Mouse (Mus musculus): Measurements from ENCODE around the gene Cel. TPM values are rescaled to one million over a fixed set of nuclear protein-coding genes. Genes with fewer than 3 reads are reported as not detected.

The Cel gene
- polyA plus RNA-seq, 1 experiment from 2014 or later: not detected

DNA sequence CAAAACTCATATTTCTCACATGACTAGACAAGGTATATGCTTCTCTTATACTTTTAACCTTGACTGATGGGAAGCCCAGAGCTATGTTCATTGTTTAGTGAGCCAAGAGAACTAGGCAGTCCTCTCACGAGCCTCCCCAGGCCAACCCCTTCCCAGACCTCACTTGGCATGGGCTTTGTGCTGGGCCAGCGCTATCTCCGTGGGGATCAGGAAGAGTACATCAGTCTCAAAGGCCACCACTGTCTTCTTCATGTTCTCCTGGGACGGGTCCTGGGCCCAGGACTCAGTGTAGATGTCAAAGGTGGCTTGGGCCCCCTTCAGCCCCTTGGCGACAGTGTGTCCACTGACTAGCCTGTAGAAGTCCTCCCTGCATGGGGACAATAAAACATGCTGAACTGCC, 5.8 kb downstream of the Cel start:
- 81% methylated on average over 5 of the region's 5 CpGs for WGBS
- Histone ChIP-seq H3K27ac (replicated peaks in 1 of 2; ENCODE audit: control insufficient read depth in 1 of 2, insufficient read depth in 1 of 2, low read depth in 2 of 2, low read length in 2 of 2) (no peak overlapping the region), H3K36me3 (ENCODE audit: control insufficient read depth, insufficient read depth, low read length) (peaks cover 20% of the 10 kb centered on the region), H3K9me3 (ENCODE audit: control insufficient read depth, low read length) (no peaks in the 10 kb centered on the region), H3K4me2 (ENCODE audit: low read length) (no peak overlapping the region), H3K4me1 (ENCODE audit: control insufficient read depth in 2 of 2, insufficient read depth in 2 of 2, low read length in 2 of 2) (no peaks in the 10 kb centered on the region), H3K9ac (ENCODE audit: low read length) (no peak overlapping the region), H3K4me3 (ENCODE audit: control insufficient read depth in 1 of 2, insufficient read depth in 1 of 2, low read depth in 1 of 2, low read length in 2 of 2) (no peak overlapping the region), H3K27me3 (ENCODE audit: control insufficient read depth, insufficient read depth, low read length) (no peaks in the 10 kb centered on the region)
- no peak for ATAC-seq (ENCODE audit: insufficient number of reproducible peaks, insufficient read depth, low FRiP score, low read depth)

DNA sequence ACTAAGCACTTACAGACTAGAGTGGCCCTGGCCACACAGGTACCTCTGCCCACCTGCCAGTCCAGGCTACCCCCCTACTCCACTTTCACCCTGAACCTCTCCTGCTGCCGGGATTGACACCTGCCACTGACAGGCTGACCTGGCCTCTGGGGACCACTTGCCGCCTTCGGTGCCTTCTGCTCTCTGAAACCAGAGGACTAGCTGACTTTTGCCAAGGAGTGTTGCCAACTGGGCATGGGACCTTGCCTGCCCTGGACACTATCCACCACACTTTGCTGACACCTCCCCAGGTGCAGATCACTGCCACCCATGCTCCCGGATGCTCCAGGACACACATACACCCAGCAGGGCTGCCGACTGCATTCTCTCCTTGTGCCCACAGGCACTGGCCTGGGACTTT, 10.9 kb downstream of the Cel start:
- Histone ChIP-seq H3K4me3 (ENCODE audit: control insufficient read depth in 1 of 2, insufficient read depth in 1 of 2, low read depth in 1 of 2, low read length in 2 of 2) (no peak overlapping the region), H3K9ac (ENCODE audit: low read length) (no peak overlapping the region), H3K4me2 (ENCODE audit: low read length) (no peak overlapping the region), H3K27me3 (ENCODE audit: control insufficient read depth, insufficient read depth, low read length) (no peaks in the 10 kb centered on the region), H3K27ac (replicated peaks in 1 of 2; ENCODE audit: control insufficient read depth in 1 of 2, insufficient read depth in 1 of 2, low read depth in 2 of 2, low read length in 2 of 2) (no peak overlapping the region), H3K4me1 (ENCODE audit: control insufficient read depth in 2 of 2, insufficient read depth in 2 of 2, low read length in 2 of 2) (no peaks in the 10 kb centered on the region), H3K36me3 (ENCODE audit: control insufficient read depth, insufficient read depth, low read length) (peaks cover 66% of the 10 kb centered on the region), H3K9me3 (ENCODE audit: control insufficient read depth, low read length) (no peaks in the 10 kb centered on the region)
- no peak for ATAC-seq (ENCODE audit: insufficient number of reproducible peaks, insufficient read depth, low FRiP score, low read depth)
- 89% methylated on average over 5 of the region's 5 CpGs for WGBS

DNA sequence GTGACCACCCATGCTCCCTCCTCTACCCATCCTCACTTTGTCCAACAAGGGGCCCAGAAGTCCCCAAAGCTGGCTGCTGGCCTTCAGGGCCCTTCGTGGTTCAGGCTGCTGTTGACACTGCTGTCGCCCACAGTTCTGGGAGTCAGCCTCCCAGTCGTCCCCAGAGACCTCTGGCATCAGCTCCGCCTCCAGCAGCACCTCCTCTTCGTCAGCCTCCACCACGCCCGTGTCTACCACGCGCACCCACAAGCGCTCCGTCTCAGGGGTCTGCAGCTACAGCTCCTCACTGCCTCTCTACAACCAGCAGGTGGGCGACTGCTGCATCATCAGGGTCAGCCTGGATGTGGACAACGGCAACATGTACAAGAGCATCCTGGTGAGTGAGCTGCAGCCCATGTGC, 14.0 kb downstream of the Cel start:
- 88% methylated on average over 13 of the region's 13 CpGs for WGBS
- Histone ChIP-seq H3K9me3 (ENCODE audit: control insufficient read depth, low read length) (no peaks in the 10 kb centered on the region), H3K27ac (replicated peaks in 1 of 2; ENCODE audit: control insufficient read depth in 1 of 2, insufficient read depth in 1 of 2, low read depth in 2 of 2, low read length in 2 of 2) (no peak overlapping the region), H3K9ac (ENCODE audit: low read length) (no peak overlapping the region), H3K4me3 (ENCODE audit: control insufficient read depth in 1 of 2, insufficient read depth in 1 of 2, low read depth in 1 of 2, low read length in 2 of 2) (no peak overlapping the region), H3K4me1 (ENCODE audit: control insufficient read depth in 2 of 2, insufficient read depth in 2 of 2, low read length in 2 of 2) (no peaks in the 10 kb centered on the region), H3K4me2 (ENCODE audit: low read length) (no peak overlapping the region), H3K27me3 (ENCODE audit: control insufficient read depth, insufficient read depth, low read length) (no peaks in the 10 kb centered on the region), H3K36me3 (ENCODE audit: control insufficient read depth, insufficient read depth, low read length) (peaks cover 93% of the 10 kb centered on the region)
- ATAC-seq (ENCODE audit: insufficient number of reproducible peaks, insufficient read depth, low FRiP score, low read depth): no peak

DNA sequence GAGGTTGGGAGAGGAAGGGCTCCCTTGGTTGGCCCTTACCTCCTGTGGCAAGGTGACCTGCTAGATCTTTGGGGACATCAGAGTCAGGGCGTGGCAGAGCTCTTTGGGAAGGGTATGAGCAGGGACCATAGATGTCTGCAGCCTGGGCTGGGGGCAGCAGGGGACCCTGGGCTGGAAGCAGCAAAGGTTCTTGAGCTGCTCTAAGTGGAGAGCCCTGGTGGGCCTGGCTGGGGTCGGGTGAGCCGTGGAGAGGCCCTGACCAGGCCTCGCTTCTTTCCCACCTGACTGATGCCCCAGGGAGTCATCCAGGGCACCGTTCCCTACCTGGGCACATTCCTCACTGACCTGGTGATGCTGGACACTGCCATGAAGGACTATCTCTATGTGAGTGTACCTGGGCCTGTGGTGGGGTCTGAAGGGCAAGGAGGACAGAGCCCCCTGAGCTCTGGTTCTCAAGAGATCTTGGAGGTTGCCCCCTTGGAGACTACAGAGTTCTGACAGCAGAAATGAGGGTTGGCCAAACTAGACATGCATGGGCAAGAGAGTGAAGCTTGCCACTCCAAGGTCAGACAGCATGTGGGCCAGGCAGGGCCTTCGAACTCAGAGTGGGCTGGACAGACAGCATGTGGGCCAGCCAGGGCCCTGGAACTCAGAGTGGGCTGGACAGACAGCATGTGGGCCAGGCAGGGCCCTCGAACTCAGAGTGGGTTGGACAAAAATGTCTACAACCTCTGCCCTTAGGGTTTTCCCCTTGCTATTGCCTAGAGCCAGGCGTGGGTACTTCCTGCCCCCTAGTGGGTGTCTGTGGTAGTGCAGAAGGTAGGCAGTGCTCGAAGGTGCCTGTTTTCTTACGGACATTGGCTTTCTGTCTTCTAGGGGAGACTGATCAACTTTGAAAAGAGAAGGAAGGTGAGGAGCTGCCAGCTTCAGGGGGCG, 15.7 kb downstream of the Cel start:
- Histone ChIP-seq H3K4me3 (ENCODE audit: control insufficient read depth in 1 of 2, insufficient read depth in 1 of 2, low read depth in 1 of 2, low read length in 2 of 2) (no peak overlapping the region), H3K27me3 (ENCODE audit: control insufficient read depth, insufficient read depth, low read length) (no peaks in the 10 kb centered on the region), H3K9ac (ENCODE audit: low read length) (no peak overlapping the region), H3K36me3 (ENCODE audit: control insufficient read depth, insufficient read depth, low read length) (peaks cover 93% of the 10 kb centered on the region), H3K4me2 (ENCODE audit: low read length) (no peak overlapping the region), H3K4me1 (ENCODE audit: control insufficient read depth in 2 of 2, insufficient read depth in 2 of 2, low read length in 2 of 2) (no peaks in the 10 kb centered on the region), H3K27ac (replicated peaks in 1 of 2; ENCODE audit: control insufficient read depth in 1 of 2, insufficient read depth in 1 of 2, low read depth in 2 of 2, low read length in 2 of 2) (no peak overlapping the region), H3K9me3 (ENCODE audit: control insufficient read depth, low read length) (no peaks in the 10 kb centered on the region)
- ATAC-seq (ENCODE audit: insufficient number of reproducible peaks, insufficient read depth, low FRiP score, low read depth): no peak
- 50% methylated on average over 11 of the region's 11 CpGs for WGBS

DNA sequence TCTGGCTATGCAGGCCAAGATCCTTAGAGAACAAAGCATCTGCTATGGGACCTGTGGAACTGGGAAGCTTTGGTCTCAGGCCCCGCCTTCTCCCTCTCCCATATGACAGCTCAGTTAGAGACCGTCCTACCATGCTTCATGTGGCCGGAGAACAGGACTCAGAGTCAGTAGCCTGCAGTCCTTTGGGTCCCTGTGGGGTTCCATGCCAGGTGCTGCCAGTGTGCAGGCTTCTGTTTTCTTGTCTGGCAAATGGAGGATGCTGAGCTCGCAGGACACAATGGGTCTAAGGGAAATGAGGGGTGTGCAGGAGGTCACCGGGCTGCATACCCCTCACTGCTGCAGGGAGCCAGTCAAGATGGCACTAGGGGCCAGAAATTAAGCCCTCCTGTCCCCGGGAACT, 16.6 kb downstream of the Cel start:
- Histone ChIP-seq H3K9ac (ENCODE audit: low read length) (no peak overlapping the region), H3K27me3 (ENCODE audit: control insufficient read depth, insufficient read depth, low read length) (no peaks in the 10 kb centered on the region), H3K27ac (replicated peaks in 1 of 2; ENCODE audit: control insufficient read depth in 1 of 2, insufficient read depth in 1 of 2, low read depth in 2 of 2, low read length in 2 of 2) (no peak overlapping the region), H3K4me3 (ENCODE audit: control insufficient read depth in 1 of 2, insufficient read depth in 1 of 2, low read depth in 1 of 2, low read length in 2 of 2) (no peak overlapping the region), H3K9me3 (ENCODE audit: control insufficient read depth, low read length) (no peaks in the 10 kb centered on the region), H3K36me3 (ENCODE audit: control insufficient read depth, insufficient read depth, low read length) (peaks cover 93% of the 10 kb centered on the region), H3K4me2 (ENCODE audit: low read length) (no peak overlapping the region), H3K4me1 (ENCODE audit: control insufficient read depth in 2 of 2, insufficient read depth in 2 of 2, low read length in 2 of 2) (no peaks in the 10 kb centered on the region)
- ATAC-seq (ENCODE audit: insufficient number of reproducible peaks, insufficient read depth, low FRiP score, low read depth): no peak
- 70% methylated on average over 6 of the region's 6 CpGs for WGBS

DNA sequence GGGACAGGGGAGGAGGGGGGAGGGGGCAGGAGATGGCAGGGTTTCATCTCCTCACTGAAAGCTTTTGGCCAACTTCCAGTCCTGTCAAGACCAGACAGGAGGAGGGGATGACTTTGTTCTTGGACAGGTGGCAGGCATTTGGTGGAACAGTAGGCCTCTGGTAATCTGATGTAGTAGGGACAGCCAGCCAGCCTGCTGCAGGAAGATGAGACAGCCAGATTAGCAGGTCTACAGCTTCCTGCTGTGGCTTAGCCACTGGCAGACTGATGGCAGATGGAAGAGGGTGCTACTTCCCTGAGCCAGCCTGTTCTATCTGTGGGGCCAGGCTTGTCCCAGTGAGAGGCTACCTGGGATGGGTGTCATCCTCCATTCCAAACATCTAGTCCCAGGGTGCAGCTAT, 17.2 kb downstream of the Cel start:
- Histone ChIP-seq H3K36me3 (ENCODE audit: control insufficient read depth, insufficient read depth, low read length) (peaks cover 91% of the 10 kb centered on the region), H3K4me2 (ENCODE audit: low read length) (no peak overlapping the region), H3K4me3 (ENCODE audit: control insufficient read depth in 1 of 2, insufficient read depth in 1 of 2, low read depth in 1 of 2, low read length in 2 of 2) (no peak overlapping the region), H3K9me3 (ENCODE audit: control insufficient read depth, low read length) (no peaks in the 10 kb centered on the region), H3K4me1 (ENCODE audit: control insufficient read depth in 2 of 2, insufficient read depth in 2 of 2, low read length in 2 of 2) (no peaks in the 10 kb centered on the region), H3K27ac (replicated peaks in 1 of 2; ENCODE audit: control insufficient read depth in 1 of 2, insufficient read depth in 1 of 2, low read depth in 2 of 2, low read length in 2 of 2) (no peak overlapping the region), H3K9ac (ENCODE audit: low read length) (no peak overlapping the region), H3K27me3 (ENCODE audit: control insufficient read depth, insufficient read depth, low read length) (no peaks in the 10 kb centered on the region)
- no peak for ATAC-seq (ENCODE audit: insufficient number of reproducible peaks, insufficient read depth, low FRiP score, low read depth)

DNA sequence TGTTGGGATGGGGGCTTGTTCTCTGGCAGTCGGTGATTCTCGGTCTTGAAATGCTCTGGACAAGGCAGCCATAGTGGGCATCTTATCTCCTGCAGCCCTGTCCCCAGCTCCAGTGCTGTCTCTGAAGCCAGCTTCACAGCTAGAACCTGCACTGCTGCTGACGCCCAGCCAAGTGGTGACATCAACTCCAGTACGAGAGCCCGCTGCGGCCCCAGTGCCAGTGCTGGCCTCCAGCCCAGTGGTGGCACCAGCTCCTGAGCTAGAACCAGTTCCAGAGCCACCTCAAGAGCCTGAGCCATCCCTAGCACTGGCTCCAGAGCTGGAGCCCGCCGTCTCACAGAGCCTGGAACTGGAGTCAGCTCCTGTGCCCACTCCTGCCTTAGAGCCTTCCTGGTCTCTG, 19.3 kb downstream of the Cel start:
- Histone ChIP-seq H3K36me3 (ENCODE audit: control insufficient read depth, insufficient read depth, low read length) (peaks cover 76% of the 10 kb centered on the region), H3K4me2 (ENCODE audit: low read length) (no peak overlapping the region), H3K27ac (replicated peaks in 1 of 2; ENCODE audit: control insufficient read depth in 1 of 2, insufficient read depth in 1 of 2, low read depth in 2 of 2, low read length in 2 of 2) (no peak overlapping the region), H3K4me1 (ENCODE audit: control insufficient read depth in 2 of 2, insufficient read depth in 2 of 2, low read length in 2 of 2) (peaks cover 9 to 15% of the 10 kb centered on the region in 2 experiments), H3K9ac (ENCODE audit: low read length) (no peak overlapping the region), H3K9me3 (ENCODE audit: control insufficient read depth, low read length) (no peaks in the 10 kb centered on the region), H3K27me3 (ENCODE audit: control insufficient read depth, insufficient read depth, low read length) (no peaks in the 10 kb centered on the region), H3K4me3 (ENCODE audit: control insufficient read depth in 1 of 2, insufficient read depth in 1 of 2, low read depth in 1 of 2, low read length in 2 of 2) (no peak overlapping the region)
- 82% methylated on average over 8 of the region's 8 CpGs for WGBS
- no peak for ATAC-seq (ENCODE audit: insufficient number of reproducible peaks, insufficient read depth, low FRiP score, low read depth)

Data from heart, embryonic 14.5 days (tissue).